Mouse (Mus musculus) CH12.LX (cell line): ENCODE results near the gene Upf2.
"Not testable (repeated sequence)": the region's sequence is repeated elsewhere in the genome, so short reads cannot be mapped to it uniquely, and the experiment has no call there.

Experiments
- BHLHE40 ChIP-seq: IDR thresholded peaks from 2 replicates; pipeline ENCODE4 v1.6.1; 2011; ENCODE audit warnings: mild to moderate bottlenecking, low read depth, low read length, improper control_type of control experiment
- CTCF ChIP-seq, 2 experiments: IDR thresholded peaks in 1 of 2; conservative IDR thresholded peaks in 1 of 2; 2 replicates each; pipeline ENCODE4 v1.5.1; 2011 to 2012; ENCODE audit warnings: low read depth in 2 of 2, low read length in 2 of 2, improper control_type of control experiment in 1 of 2, inconsistent platforms in 1 of 2, mild to moderate bottlenecking in 1 of 2, moderate library complexity in 1 of 2
- POLR2A ChIP-seq: IDR thresholded peaks from 2 replicates; pipeline ENCODE4 v1.6.1; 2011; ENCODE audit warnings: low read depth, mild to moderate bottlenecking, improper control_type of control experiment, low read length
- RAD21 ChIP-seq: IDR thresholded peaks from 2 replicates; pipeline ENCODE4 v1.6.1; 2011; ENCODE audit warnings: low read depth, mild to moderate bottlenecking, low read length, improper control_type of control experiment, moderate library complexity
- SIN3A ChIP-seq: IDR thresholded peaks from 2 replicates; pipeline ENCODE4 v1.6.1; 2012; ENCODE audit warnings: low read length, improper control_type of control experiment, inconsistent platforms
- USF1 ChIP-seq: IDR thresholded peaks from 2 replicates; pipeline ENCODE4 v1.6.1; 2014; ENCODE audit warnings: low read depth, mild to moderate bottlenecking, inconsistent platforms, low read length, improper control_type of control experiment

- TF ChIP-seq SIN3A; RAD21; POLR2A; CTCF (conservative IDR thresholded peaks at IDR 0.05 in 1 of 2, IDR thresholded peaks at IDR 0.05 in 1 of 2; ENCODE audit: low read depth in 2 of 2, low read length in 2 of 2); BHLHE40; USF1: not testable (repeated sequence)
These were observed 138.7 kb downstream of the Upf2 start for GRCm38 (mm10) chr2:6089941-6090340.
